Mouse (Mus musculus): Measurements from ENCODE around the gene Tnk1.

GRCm38 (mm10) chr11:69865561-69865960 is 7.0 kb upstream of the Tnk1 start:
- no peak for TF ChIP-seq CTCF (IDR thresholded peaks at IDR 0.05; ENCODE audit: low read depth, low read length)
- TF ChIP-seq TAL1 (conservative IDR thresholded peaks at IDR 0.05; ENCODE audit: low read depth, low read length): no peak
- TF ChIP-seq GATA1 (IDR thresholded peaks at IDR 0.05; ENCODE audit: borderline replicate concordance, low read length): no peak

All from G1E (cell line).